ENCODE assay signal across 8 mouse cellular contexts in genomic region chr16:96159091-96159731, GRCm38 (mm10). TPM values are rescaled to one million over a fixed set of nuclear protein-coding genes. Genes with fewer than 3 reads are reported as not detected.
DNase-seq lines count a peak whose midpoint lies in the region; ATAC-seq lines count a peak whose summit lies in the region.

No protein-coding gene starts in this region.

- DNase-seq in frontal cortex, postnatal 14 days (ENCODE audit: low spot score in 2 of 2) = peak; percentile 25 to 36
- peak; percentile 61 to 62 for DNase-seq in gastrocnemius, postnatal 36 days
- DNase-seq in induced T-regulatory cell, adult 2 months (ENCODE audit: low read depth) = peak; percentile 48
- DNase-seq in liver = peak; percentile 64
- DNase-seq in splenic B cell, adult 2 months (ENCODE audit: low read depth, low spot score) = peak; percentile 51

- H3K9me3 ChIP-seq in midbrain, embryonic 15.5 days = no peaks in the 10 kb centered on the region

- H3K27me3 ChIP-seq in midbrain, embryonic 15.5 days (replicated peaks) = no peaks in the 10 kb centered on the region
- no peaks in the 10 kb centered on the region for H3K27me3 ChIP-seq in splenic B cell, adult 2 months (ENCODE audit: control insufficient read depth, insufficient read depth, low read length, poor library complexity, severe bottlenecking)

- peak overlapping the region; percentile 65 for H3K9ac ChIP-seq in midbrain, embryonic 15.5 days

- peak overlapping the region; percentile 46 for H3K4me3 ChIP-seq in midbrain, embryonic 15.5 days

- 1% methylated on average over 63 of the region's 67 CpGs for WGBS in midbrain, embryonic 15.5 days

- H3K4me2 ChIP-seq in midbrain, embryonic 15.5 days = peak overlapping the region; percentile 95

- H3K27ac ChIP-seq in midbrain, embryonic 15.5 days = peak overlapping the region; percentile 83

- ATAC-seq in frontal cortex, adult (ENCODE audit: low TSS enrichment) = no peak
- ATAC-seq in common myeloid progenitor, adult 5-6 weeks (replicated peaks; ENCODE audit: low read depth, poor library complexity, severe bottlenecking) = peak; percentile 81
- peak; percentile 84 for ATAC-seq in midbrain, embryonic 15.5 days (replicated peaks)

- peaks cover 2% of the 10 kb centered on the region; the same call in 1 of the 2 replicates for H3K36me3 ChIP-seq in midbrain, embryonic 15.5 days (replicated peaks)
- no peaks in the 10 kb centered on the region for H3K36me3 ChIP-seq in splenic B cell, adult 2 months (ENCODE audit: control insufficient read depth, insufficient read depth, low read length, poor library complexity, severe bottlenecking)

- H3K4me1 ChIP-seq in midbrain, embryonic 15.5 days = peaks cover 18% of the 10 kb centered on the region

- intact Hi-C loops in gastrocnemius, postnatal 36 days (cut with DNase I) = no loop called here

RNA-seq across cellular contexts. Expression of gene Wrb, which starts 14.0 kb away (rescaled TPM):
- 11.9 and 27.9 TPM in 2 replicates for total RNA-seq in common myeloid progenitor, adult 5-6 weeks (2017)
- total RNA-seq in gastrocnemius, postnatal 36 days (2021) = 10 to 100 TPM in 1 of 2 experiments, 1 to 10 TPM in 1; 8.8 to 10.3 TPM
- polyA plus RNA-seq in midbrain, embryonic 15.5 days (2015; fragmentation: Nextera tagmentation; extraction: Ambion mirVana) = 217 and 221 TPM in 2 replicates

RNA-seq across cellular contexts. Expression of gene Hmgn1, which starts 31.7 kb away (rescaled TPM):
- 215 and 429 TPM in 2 replicates for total RNA-seq in common myeloid progenitor, adult 5-6 weeks (2017)
- total RNA-seq in gastrocnemius, postnatal 36 days (2021) = 10 to 100 TPM; 23.7 to 35.1 TPM
- 298 and 315 TPM in 2 replicates for polyA plus RNA-seq in midbrain, embryonic 15.5 days (2015; fragmentation: Nextera tagmentation; extraction: Ambion mirVana)

RNA-seq across cellular contexts. Expression of gene Lca5l, which starts 32.9 kb away (rescaled TPM):
- 0.18 TPM in 1 of 2 replicates, not detected in the other for total RNA-seq in common myeloid progenitor, adult 5-6 weeks (2017)
- under 1 TPM; 0.48 to 0.62 TPM for total RNA-seq in gastrocnemius, postnatal 36 days (2021)
- 1.6 and 2.1 TPM in 2 replicates for polyA plus RNA-seq in midbrain, embryonic 15.5 days (2015; fragmentation: Nextera tagmentation; extraction: Ambion mirVana)

RNA-seq across cellular contexts. Expression of gene Sh3bgr, which starts 41.0 kb away (rescaled TPM):
- total RNA-seq in common myeloid progenitor, adult 5-6 weeks (2017) = 0.82 TPM in 1 of 2 replicates, not detected in the other
- total RNA-seq in gastrocnemius, postnatal 36 days (2021) = 1,000 to 10,000 TPM in 1 of 2 experiments, 100 to 1,000 TPM in 1; 882 to 1,236 TPM
- 1.7 TPM in 2 replicates for polyA plus RNA-seq in midbrain, embryonic 15.5 days (2015; fragmentation: Nextera tagmentation; extraction: Ambion mirVana)
